Mouse (Mus musculus) gastrocnemius, adult 18-20 months (tissue): ENCODE measurements around the gene Dner. TPM values are rescaled to one million over a fixed set of nuclear protein-coding genes. Genes with fewer than 3 reads are reported as not detected.
A peak's percentile ranks its signal among the peaks of the same experiment; 100 is the strongest.

Experiments
- DNase-seq: peaks from one replicate; pipeline ENCODE4 v3.0.0; 2021; ENCODE audit warnings: low spot score
- total RNA-seq, 2 experiments: library from RNA; stranded (reverse); gene quantifications; 2 replicates each; pipeline ENCODE4 v1.2.3; 2021

Dner gene
- total RNA-seq, 2 experiments from 2014 or later = 0.07 TPM; not detected in 1

- DNase-seq = no peak
These were observed 252.4 kb downstream of the Dner start for GRCm38 (mm10) chr1:84443640-84444039.

- DNase-seq = no peak
These were observed 253.0 kb downstream of the Dner start for GRCm38 (mm10) chr1:84443050-84443449.

- DNase-seq = no peak
These were observed 254.6 kb downstream of the Dner start for GRCm38 (mm10) chr1:84441419-84441818.

- no peak for DNase-seq
These were observed 258.5 kb downstream of the Dner start for GRCm38 (mm10) chr1:84437565-84437964.

- DNase-seq = no peak
These were observed 259.7 kb downstream of the Dner start for GRCm38 (mm10) chr1:84436281-84436680.

GRCm38 (mm10) chr1:84433291-84433980 lies 262.6 kb downstream of the Dner start:
- DNase-seq = no peak

GRCm38 (mm10) chr1:84432311-84432710 lies 263.7 kb downstream of the Dner start:
- peak; percentile 47 for DNase-seq

- no peak for DNase-seq
These were observed 267.7 kb downstream of the Dner start for GRCm38 (mm10) chr1:84428331-84428730.

GRCm38 (mm10) chr1:84427757-84428156 lies 268.3 kb downstream of the Dner start:
- DNase-seq = no peak

GRCm38 (mm10) chr1:84426679-84427078 lies 269.3 kb downstream of the Dner start:
- DNase-seq = no peak

GRCm38 (mm10) chr1:84422881-84423280 lies 273.1 kb downstream of the Dner start:
- DNase-seq = no peak

GRCm38 (mm10) chr1:84421845-84422244 lies 274.2 kb downstream of the Dner start:
- DNase-seq = no peak

- no peak for DNase-seq
These were observed 276.6 kb downstream of the Dner start for GRCm38 (mm10) chr1:84419416-84419815.

- DNase-seq = no peak
These were observed 277.5 kb downstream of the Dner start for GRCm38 (mm10) chr1:84418511-84418910.

GRCm38 (mm10) chr1:84417761-84418238 lies 278.2 kb downstream of the Dner start:
- no peak for DNase-seq

GRCm38 (mm10) chr1:84417276-84417675 lies 278.7 kb downstream of the Dner start:
- no peak for DNase-seq

- no peak for DNase-seq
These were observed 281.6 kb downstream of the Dner start for GRCm38 (mm10) chr1:84414464-84414863.

- peak; percentile 45 for DNase-seq
These were observed 286.5 kb downstream of the Dner start for GRCm38 (mm10) chr1:84409514-84409913.

GRCm38 (mm10) chr1:84408873-84409272 lies 287.1 kb downstream of the Dner start:
- DNase-seq = no peak

GRCm38 (mm10) chr1:84406891-84407290 lies 289.1 kb downstream of the Dner start:
- peak; percentile 72 for DNase-seq

GRCm38 (mm10) chr1:84405551-84406290 lies 290.3 kb downstream of the Dner start:
- DNase-seq = no peak

- peak; percentile 42 for DNase-seq
These were observed 291.1 kb downstream of the Dner start for GRCm38 (mm10) chr1:84404880-84405279.

- DNase-seq = no peak
These were observed 293.9 kb downstream of the Dner start for GRCm38 (mm10) chr1:84402154-84402553.
